Mouse (Mus musculus) kidney, embryonic 16.5 days (tissue): Measurements from ENCODE around the gene Eef1a1. TPM values are rescaled to one million over a fixed set of nuclear protein-coding genes. Genes with fewer than 3 reads are reported as not detected.

Experiments used
- ATAC-seq: fragments of 200-750 bp; cut with Nextera tagmentation; 2 replicates; pipeline ENCODE4 v1.8.0; 2017; ENCODE audit warnings: moderate TSS enrichment; ENCODE audit not compliant: low FRiP score, low TSS enrichment
- H3K27ac ChIP-seq: fragments of 300-500 bp; sonication (generic); 2 replicates; pipeline ENCODE4 v1.5.1; 2014; ENCODE audit warnings: low read length
- H3K27me3 ChIP-seq: fragments of 300-500 bp; sonication (generic); 2 replicates; pipeline ENCODE4 v1.6.1; 2014; ENCODE audit warnings: low read length, control low read depth, mixed read lengths; ENCODE audit not compliant: insufficient read depth
- H3K36me3 ChIP-seq: fragments of 300-500 bp; sonication (generic); 2 replicates; pipeline ENCODE4 v1.6.1; 2014; ENCODE audit warnings: low read length, control low read depth, mixed read lengths; ENCODE audit not compliant: insufficient read depth
- H3K4me1 ChIP-seq: fragments of 300-500 bp; sonication (generic); 2 replicates; pipeline ENCODE4 v1.6.1; 2014; ENCODE audit warnings: low read length, control low read depth, mixed read lengths; ENCODE audit not compliant: insufficient read depth
- H3K4me2 ChIP-seq: fragments of 300-500 bp; sonication (generic); replicated peaks from 2 replicates; pipeline ENCODE4 v1.6.1; 2014; ENCODE audit warnings: low read depth, low read length
- H3K4me3 ChIP-seq: fragments of 300-500 bp; sonication (generic); 2 replicates; pipeline ENCODE4 v1.5.1; 2014; ENCODE audit warnings: mild to moderate bottlenecking, low read length
- H3K9ac ChIP-seq: fragments of 300-500 bp; sonication (generic); replicated peaks from 2 replicates; pipeline ENCODE4 v1.6.1; 2014; ENCODE audit warnings: low read length
- H3K9me3 ChIP-seq: fragments of 300-500 bp; sonication (generic); 2 replicates; pipeline ENCODE4 v1.6.1; 2016; ENCODE audit warnings: low read length, control low read depth
- WGBS: fragments of 180-500 bp; shearing (Covaris S2); extraction: QIAGEN DNeasy Blood & Tissue Kit; methylation state at CpG from one replicate; pipeline ENCODE4 v1.1.7; 2014; 5-methylcytosine and 5-hydroxymethylcytosine counted together
- microRNA-seq: library from miRNA; unstranded; fragments of <30 nt; microRNA quantifications from one replicate; pipeline ENCODE4, GENCODE M21; 2016
- polyA plus RNA-seq: library from polyadenylated mRNA; unstranded; fragments of >200 nt; fragmentation: Nextera tagmentation; extraction: Ambion mirVana; gene quantifications from 2 replicates; pipeline ENCODE4 v1.2.1, GENCODE M21; 2015

Gene Eef1a1
- polyA plus RNA-seq, 1 experiment from 2014 or later = 5,126 TPM

GRCm38 (mm10) chr9:78432471-78432870, 56.5 kb downstream of the Eef1a1 start:
- Histone ChIP-seq H3K9ac (no peak overlapping the region), H3K4me1 (peaks cover 11% of the 10 kb centered on the region; the same call in 1 of the 2 replicates), H3K27me3 (no peaks in the 10 kb centered on the region), H3K4me3 (no peak overlapping the region), H3K9me3 (no peaks in the 10 kb centered on the region), H3K36me3 (no peaks in the 10 kb centered on the region), H3K4me2 (no peak overlapping the region), H3K27ac (no peak overlapping the region)
- WGBS = 93% methylated on average over 5 of the region's 5 CpGs
- ATAC-seq = no peak

- no peaks in the 10 kb centered on the region for H3K9me3 ChIP-seq
- H3K4me2 ChIP-seq = no peak overlapping the region
- no peak overlapping the region for H3K27ac ChIP-seq
- 69% methylated on average over 6 of the region's 6 CpGs for WGBS
- ATAC-seq = no peak
- H3K9ac ChIP-seq = no peak overlapping the region
- no peaks in the 10 kb centered on the region; the same call in 1 of the 2 replicates for H3K27me3 ChIP-seq
- H3K4me3 ChIP-seq = no peak overlapping the region
- no peaks in the 10 kb centered on the region for H3K36me3 ChIP-seq
- H3K4me1 ChIP-seq = peaks cover 11% of the 10 kb centered on the region; the same call in 1 of the 2 replicates
These were observed 58.5 kb downstream of the Eef1a1 start for GRCm38 (mm10) chr9:78430486-78430885.

- Histone ChIP-seq H3K9me3 (no peaks in the 10 kb centered on the region), H3K36me3 (no peaks in the 10 kb centered on the region), H3K27me3 (no peaks in the 10 kb centered on the region; the same call in 1 of the 2 replicates), H3K27ac (no peak overlapping the region), H3K4me1 (peaks cover 11% of the 10 kb centered on the region; the same call in 1 of the 2 replicates), H3K4me2 (no peak overlapping the region), H3K9ac (no peak overlapping the region), H3K4me3 (no peak overlapping the region)
- no peak for ATAC-seq
- 61% methylated on average over 2 of the region's 2 CpGs for WGBS
These were observed 59.4 kb downstream of the Eef1a1 start for GRCm38 (mm10) chr9:78429551-78429950.

- peaks cover 11% of the 10 kb centered on the region; the same call in 1 of the 2 replicates for H3K4me1 ChIP-seq
- no peak overlapping the region for H3K4me3 ChIP-seq
- H3K4me2 ChIP-seq = no peak overlapping the region
- H3K36me3 ChIP-seq = no peaks in the 10 kb centered on the region
- no peaks in the 10 kb centered on the region for H3K9me3 ChIP-seq
- no peak overlapping the region for H3K27ac ChIP-seq
- 96% methylated on average over 4 of the region's 4 CpGs for WGBS
- no peaks in the 10 kb centered on the region; the same call in 1 of the 2 replicates for H3K27me3 ChIP-seq
- no peak overlapping the region for H3K9ac ChIP-seq
- ATAC-seq = no peak
These were observed 60.0 kb downstream of the Eef1a1 start for GRCm38 (mm10) chr9:78428870-78429432.

Small RNAs within 50 kb of the gene (microRNA-seq; reads per million reads assigned to microRNA genes)
- gene Gm26377 = not detected

Other genes starting within 250 kb of the Eef1a1 start
- gene Gm3776, start 232.0 kb downstream of the Eef1a1 start, polyA plus RNA-seq = 0.58 and 1.5 TPM in 2 replicates
- 30.2 and 34.9 TPM in 2 replicates for gene Gm10639, start 199.2 kb downstream of the Eef1a1 start, polyA plus RNA-seq
- gene Omt2a, start 174.4 kb downstream of the Eef1a1 start, polyA plus RNA-seq = not detected in 2 replicates
- gene Omt2b, start 161.6 kb downstream of the Eef1a1 start, polyA plus RNA-seq = not detected in 2 replicates
- 92.0 and 109 TPM in 2 replicates for gene Gsta2, start 133.4 kb downstream of the Eef1a1 start, polyA plus RNA-seq
- 0.27 TPM in 1 of 2 replicates, not detected in the other for gene Dppa5a, start 121.0 kb downstream of the Eef1a1 start, polyA plus RNA-seq
- gene Ooep, start 110.4 kb downstream of the Eef1a1 start, polyA plus RNA-seq = 1.6 and 2.0 TPM in 2 replicates
- 0.28 and 0.50 TPM in 2 replicates for gene Ddx43, start 93.4 kb downstream of the Eef1a1 start, polyA plus RNA-seq
- gene Cgas, start 45.9 kb downstream of the Eef1a1 start, polyA plus RNA-seq = 2.1 and 2.8 TPM in 2 replicates
- gene Mto1, start 40.9 kb downstream of the Eef1a1 start, polyA plus RNA-seq = 27.9 and 30.1 TPM in 2 replicates
- 0.65 and 0.66 TPM in 2 replicates for gene Gm17324, start 40.4 kb downstream of the Eef1a1 start, polyA plus RNA-seq
- gene Slc17a5, start 98.9 kb upstream of the Eef1a1 start, polyA plus RNA-seq = 18.9 and 19.1 TPM in 2 replicates
- 6.1 and 6.9 TPM in 2 replicates for gene Cd109, start 126.4 kb upstream of the Eef1a1 start, polyA plus RNA-seq